Mouse (Mus musculus): ENCODE results near the gene Ssbp4. TPM values are rescaled to one million over a fixed set of nuclear protein-coding genes. Genes with fewer than 3 reads are reported as not detected.

The Ssbp4 gene
- total RNA-seq, 2 experiments from 2014 or later = 29.9 to 35.7 TPM

GRCm38 (mm10) chr8:70631436-70631835 is 22.8 kb upstream of the Ssbp4 start:
- DNase-seq = peak; percentile 59 to 67

DNA sequence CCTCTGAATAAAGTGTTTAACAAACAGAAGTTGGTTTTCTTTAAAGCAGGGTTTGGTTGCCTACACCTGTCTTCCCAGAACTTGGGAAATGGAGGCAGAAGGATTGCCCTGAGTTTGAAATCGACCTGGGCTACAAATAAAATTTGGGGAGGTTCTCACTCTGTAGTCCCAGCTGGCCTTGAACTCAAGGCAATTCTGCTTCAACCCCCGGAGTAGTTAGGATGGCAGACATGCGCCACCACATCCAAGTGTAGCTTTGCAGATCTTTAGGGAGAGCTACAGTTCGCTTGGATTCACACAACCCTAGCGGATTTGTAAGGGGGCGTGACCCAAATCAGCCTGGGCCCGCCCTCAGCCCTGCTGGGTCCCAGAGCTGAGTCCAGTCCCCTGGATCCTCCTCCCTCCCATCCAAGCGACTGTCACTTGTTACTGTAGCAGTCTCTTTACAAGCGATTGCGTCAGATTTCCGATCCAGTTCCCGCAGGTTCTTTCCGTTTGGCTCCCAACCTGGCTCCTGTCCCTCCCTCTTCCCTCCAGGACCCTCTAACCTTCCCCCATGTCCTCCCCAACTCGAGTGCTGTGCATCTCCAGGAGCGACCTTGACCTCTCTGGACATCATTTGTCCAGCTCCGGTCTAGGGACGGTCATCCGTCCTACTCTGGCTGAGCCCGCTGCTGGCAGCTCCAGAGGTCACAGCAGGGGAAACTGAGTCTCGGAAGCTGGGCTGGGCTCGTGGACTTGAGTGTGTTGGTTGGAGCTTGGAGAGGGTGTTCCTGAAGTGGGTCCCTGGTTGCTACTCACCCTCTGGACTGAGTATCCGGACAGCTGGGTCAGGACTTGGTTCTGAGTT is 22.1 kb upstream of the Ssbp4 start:
- DNase-seq = peak; percentile 65 to 83

GRCm38 (mm10) chr8:70629574-70630531 is 21.2 kb upstream of the Ssbp4 start:
- peak; percentile 90 to 92 for DNase-seq

- no peak for DNase-seq
Measured at GRCm38 (mm10) chr8:70628986-70629490, 20.4 kb upstream of the Ssbp4 start.

GRCm38 (mm10) chr8:70627041-70627440 is 18.4 kb upstream of the Ssbp4 start:
- DNase-seq = no peak

DNA sequence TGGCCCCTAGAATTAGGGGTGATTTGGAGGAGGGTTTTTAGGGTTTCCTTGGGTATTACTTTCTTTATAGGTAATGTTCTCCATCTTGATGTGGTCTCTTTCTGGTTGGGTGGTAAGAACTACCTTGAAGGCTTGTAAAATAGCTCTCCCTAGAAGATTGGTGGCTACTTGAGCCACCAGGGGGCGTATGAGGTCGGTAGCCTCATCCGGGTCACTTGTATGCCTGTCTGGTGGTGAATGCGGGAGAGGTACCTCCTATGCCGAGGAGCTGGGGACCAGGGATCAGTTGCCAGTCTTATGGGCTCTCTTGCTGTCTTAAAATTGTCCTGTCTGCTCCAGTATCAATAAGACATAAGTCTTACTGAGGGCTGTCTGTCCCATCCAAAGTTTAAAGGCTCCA is 16.4 kb upstream of the Ssbp4 start:
- peak; percentile 58 to 78 for DNase-seq

DNA sequence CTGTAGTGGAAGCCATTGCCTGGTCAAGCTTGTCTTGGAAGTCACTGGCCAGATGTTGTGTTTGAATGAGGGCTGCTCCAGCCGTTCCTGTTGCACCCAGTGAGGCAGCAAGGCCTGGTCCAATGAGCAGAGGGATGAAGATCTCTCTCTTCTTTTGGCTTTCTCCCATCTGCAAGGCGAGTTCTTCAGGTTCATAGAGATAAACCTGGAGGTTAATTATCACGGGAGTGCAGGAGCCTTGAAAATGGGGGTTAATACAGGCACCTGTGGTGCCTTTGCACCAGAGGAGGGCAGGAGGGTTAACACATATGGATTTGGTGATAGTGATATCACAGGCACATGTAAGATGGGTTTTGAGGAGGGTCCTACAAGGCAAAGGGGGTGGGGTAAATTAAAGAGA is 13.5 kb upstream of the Ssbp4 start:
- no peak for DNase-seq

GRCm38 (mm10) chr8:70618888-70619334 is 10.2 kb upstream of the Ssbp4 start:
- peak; percentile 50 to 83 for DNase-seq

DNA sequence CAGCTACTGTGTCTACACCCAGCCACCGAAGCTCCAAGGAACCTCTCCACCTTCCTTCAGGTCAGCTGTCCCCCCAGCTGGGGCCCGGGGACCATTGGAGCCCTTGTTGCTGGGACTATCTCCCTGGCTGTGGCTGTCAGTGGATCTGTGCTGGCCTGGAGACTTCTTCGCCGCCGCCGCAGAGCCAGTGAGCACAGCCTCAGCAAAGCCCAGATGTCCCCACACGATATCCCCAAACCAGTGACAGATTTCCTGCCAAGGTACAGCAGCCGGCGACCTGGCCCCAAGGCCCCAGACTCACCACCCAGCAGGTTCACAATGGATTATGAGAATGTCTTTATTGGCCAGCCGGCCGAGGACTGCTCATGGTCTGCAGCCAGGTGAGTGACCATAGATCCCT is 9.3 kb upstream of the Ssbp4 start:
- no peak for DNase-seq

DNA sequence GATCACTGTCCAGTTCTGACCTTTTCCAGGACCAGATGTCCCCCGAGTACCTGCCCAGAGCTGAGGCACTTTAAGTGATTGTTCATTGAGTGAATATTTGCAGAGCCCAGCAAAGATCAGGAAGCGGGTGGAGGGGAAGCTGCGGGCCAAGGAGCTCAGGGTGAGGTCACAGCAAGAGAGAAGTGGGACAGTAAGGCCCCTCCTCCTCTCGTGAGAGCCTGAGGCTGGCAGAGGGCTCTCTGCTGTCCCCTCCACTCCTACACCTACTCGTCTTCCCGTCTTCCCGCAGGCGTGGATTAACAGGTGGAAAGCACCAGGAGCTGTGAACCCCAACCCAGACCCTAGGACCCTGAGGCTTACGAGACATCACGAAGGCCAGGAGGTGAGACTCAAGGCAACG is 8.0 kb upstream of the Ssbp4 start:
- DNase-seq = peak; percentile 29 to 63

- peak; percentile 23 to 63 for DNase-seq
Measured at GRCm38 (mm10) chr8:70615894-70616293, 7.2 kb upstream of the Ssbp4 start, which contains the start of gene Lrrc25. Gene Lrrc25 (plus strand): TSS chr8:70616155.

DNA sequence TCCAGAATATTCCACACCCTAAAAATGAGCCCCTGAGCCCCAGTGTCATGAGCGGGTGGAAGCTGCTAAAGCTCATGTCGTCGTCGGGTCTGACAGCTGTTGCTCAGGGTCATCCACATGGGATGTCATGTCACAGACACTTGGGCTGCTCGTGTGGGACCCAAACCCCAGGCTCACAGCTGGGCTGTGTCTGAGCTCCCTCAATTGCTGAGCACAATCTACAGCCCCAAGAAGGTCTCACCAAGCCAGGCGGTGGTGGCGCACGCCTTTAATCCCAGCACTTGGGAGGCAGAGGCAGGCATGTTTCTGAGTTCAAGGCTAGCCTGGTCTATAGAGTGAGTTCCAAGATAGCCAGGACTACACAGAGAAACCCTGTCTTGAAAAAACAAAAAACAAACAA is 6.6 kb upstream of the Ssbp4 start:
- DNase-seq = no peak

DNA sequence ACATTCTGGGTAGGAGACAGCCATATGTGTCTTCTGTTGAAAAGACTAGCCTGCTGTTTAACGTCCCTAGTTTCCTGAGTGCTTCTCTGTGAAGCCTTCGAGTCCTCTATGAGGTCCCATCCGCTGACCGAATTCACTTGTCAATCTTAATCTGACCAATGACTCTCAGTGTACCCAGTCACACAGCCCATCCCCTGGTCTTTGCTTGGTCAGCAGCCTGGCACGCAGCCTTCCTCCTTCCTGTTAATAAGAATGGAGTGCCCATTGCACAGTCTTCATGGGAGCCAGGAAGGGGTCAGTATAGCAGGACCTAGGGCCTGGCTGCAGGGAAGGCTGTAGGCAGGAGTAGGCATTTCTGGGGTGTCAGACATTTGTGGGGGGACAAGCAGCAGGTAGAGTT is 5.8 kb upstream of the Ssbp4 start:
- DNase-seq = peak; percentile 27 to 69

GRCm38 (mm10) chr8:70613763-70614162 is 5.1 kb upstream of the Ssbp4 start:
- DNase-seq = no peak

DNA sequence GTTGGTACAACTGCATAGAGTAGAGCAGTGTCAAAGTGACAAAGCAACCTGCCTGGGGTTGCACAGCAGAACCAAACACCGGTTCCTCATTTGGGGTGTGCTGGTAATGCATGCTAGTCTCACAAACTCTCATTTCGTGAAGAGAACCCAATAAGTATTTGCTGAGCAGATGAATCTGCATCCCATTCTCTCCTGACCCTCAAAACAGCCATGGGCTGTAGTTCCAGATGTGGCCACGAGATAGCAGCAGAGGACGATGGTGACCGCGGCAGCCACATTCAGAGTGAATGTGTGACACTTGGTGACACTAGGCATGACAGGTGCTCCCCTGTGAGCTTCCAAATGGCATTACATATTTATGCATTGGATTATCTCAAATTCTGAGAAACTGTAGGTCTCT is 3.2 kb upstream of the Ssbp4 start:
- peak; percentile 91 to 97 for DNase-seq

DNA sequence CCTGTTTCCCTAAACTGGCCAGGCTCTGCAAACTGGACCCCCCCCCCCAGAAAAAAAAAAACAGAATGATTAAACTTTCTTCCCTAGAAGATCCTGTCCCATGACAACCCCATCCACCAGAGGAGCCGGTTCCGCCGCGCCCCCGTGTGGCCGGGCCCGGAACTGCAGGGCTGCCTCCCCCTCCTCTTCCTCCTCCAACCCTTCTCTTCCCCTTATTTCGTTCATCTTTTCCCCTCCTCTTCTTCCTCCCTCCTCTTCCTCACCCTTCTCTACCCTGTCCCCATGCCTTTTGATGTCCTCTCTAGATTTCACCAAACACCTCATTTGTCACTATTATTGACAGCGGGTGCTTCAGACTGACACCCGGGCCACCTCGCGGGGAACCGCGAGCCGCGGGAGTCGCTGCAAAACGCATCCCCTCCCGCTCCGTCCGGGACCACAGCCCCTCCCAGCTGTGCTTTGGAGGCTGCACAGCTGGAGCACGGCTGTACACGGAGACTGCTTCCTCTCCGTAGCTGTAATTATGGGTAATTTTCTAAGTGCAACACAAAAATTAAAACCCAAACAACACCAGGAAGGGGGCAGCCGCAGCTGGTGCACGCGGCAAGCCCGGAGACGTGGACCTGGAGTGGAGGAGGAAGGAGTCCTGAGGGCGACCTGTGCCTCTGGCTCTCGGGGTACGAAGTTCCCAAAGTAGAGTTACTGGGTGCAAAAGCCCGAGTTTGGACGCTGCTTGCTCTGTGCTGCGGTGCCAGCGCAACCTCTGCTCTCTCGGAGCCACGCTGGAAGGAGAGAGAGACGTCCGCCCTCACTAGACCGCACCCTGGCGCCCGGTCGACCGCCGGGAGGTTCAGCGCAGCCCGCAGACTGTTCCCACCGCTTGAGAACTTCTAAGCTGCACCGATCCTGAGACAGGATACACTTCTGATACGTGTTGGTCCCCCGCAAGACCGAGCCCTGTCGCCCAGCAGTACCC is 2.4 kb upstream of the Ssbp4 start:
- DNase-seq = peak; percentile 91 to 92

DNA sequence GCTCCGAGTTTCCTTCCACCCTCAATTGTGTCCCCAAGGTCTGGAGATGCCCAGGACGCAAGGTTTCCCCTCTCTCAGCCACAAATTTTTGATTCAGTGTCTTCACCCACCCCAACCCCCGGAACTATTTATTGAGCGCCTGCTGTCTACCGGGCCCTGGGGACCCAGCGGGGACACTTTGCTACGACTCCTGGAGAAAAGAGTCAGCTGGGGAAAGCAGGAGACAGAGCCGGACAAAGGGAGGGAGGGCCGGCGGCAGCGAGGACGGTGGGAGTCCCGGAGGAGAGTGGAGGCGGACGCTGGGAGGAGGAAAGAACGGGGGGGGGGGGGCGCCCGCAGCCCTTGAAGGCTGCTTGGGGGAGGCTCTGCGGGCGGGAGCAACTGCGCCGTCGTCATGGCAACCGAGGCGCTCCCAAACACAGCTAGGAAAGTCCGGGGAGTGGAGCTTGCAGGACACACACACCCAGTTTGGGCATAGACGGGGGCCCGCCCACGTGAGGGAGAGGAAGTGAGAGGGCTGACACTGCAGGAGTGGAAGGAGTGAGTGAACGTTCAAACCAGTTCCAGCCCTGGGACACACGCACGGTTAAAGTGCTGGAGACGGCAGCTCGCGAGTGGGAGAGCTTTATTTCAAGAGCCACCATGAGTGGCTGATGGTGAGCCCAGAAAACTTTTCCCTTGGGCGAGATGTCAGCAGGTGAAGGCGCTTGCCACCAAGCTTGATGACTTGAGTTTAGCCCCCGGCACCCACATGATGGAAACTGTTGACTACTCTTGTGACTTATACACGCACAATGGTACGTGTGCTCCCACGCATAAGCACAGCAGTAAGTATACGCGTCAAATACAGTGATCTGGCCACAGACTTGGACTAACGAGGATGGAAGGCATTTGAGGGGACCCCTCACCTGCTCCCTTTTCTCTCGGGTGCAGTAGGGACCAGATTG is 1.4 kb upstream of the Ssbp4 start:
- peak; percentile 92 to 97 for DNase-seq

DNA sequence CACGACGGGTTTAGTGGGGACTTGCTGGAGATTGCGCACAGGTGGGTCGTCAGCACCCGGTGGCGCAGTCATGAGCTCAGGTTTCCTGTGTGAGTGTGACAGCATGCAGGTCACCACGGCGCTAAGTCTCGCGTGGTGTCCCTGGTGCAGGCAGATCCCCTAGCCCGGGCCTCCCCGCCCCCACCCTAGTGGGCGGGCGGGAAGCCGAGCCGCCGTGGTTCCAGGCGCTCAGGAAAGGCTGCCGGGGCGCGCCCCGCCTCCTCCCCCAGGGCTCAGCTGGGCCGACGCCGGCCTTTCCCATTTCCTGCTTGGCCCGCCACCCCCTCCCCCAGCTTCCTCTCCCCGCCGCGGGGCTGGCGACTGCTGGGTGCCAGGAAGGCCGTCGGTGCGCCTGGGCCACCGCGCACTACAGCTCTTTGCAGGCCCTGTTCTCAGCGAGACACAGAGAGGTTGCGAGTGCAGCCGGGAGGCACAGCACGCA is 736 bp upstream of the Ssbp4 start:
- peak; percentile 88 to 95 for DNase-seq

- peak; percentile 67 to 76 for DNase-seq
Measured at GRCm38 (mm10) chr8:70607898-70608748, 549 bp downstream of the Ssbp4 start.

Measured in heart, adult 18-20 months (tissue).